Mouse (Mus musculus): ENCODE measurements around the gene Orm2.

Gene Orm2

GRCm38 (mm10) chr4:63382676-63383369 lies 20.6 kb downstream of the Orm2 start:
- no peak for DNase-seq

- no peak for DNase-seq
Measured at GRCm38 (mm10) chr4:63383474-63383873, 21.2 kb downstream of the Orm2 start.

GRCm38 (mm10) chr4:63384262-63384661 lies 22.0 kb downstream of the Orm2 start:
- no peak for DNase-seq

- DNase-seq, result no peak
Measured at GRCm38 (mm10) chr4:63385253-63385652, 23.0 kb downstream of the Orm2 start.

GRCm38 (mm10) chr4:63385784-63386183 lies 23.5 kb downstream of the Orm2 start:
- DNase-seq, result no peak

GRCm38 (mm10) chr4:63388029-63388428 lies 25.8 kb downstream of the Orm2 start:
- no peak for DNase-seq

- no peak for DNase-seq
Measured at GRCm38 (mm10) chr4:63389121-63389886, 27.1 kb downstream of the Orm2 start.

GRCm38 (mm10) chr4:63389887-63390528 lies 27.8 kb downstream of the Orm2 start:
- DNase-seq, result no peak

- DNase-seq, result no peak
Measured at GRCm38 (mm10) chr4:63391322-63391721, 29.1 kb downstream of the Orm2 start.

GRCm38 (mm10) chr4:63397981-63398537 lies 35.8 kb downstream of the Orm2 start:
- no peak for DNase-seq

GRCm38 (mm10) chr4:63398854-63399609 lies 36.8 kb downstream of the Orm2 start:
- no peak for DNase-seq

- DNase-seq, result no peak
Measured at GRCm38 (mm10) chr4:63399691-63400270, 37.5 kb downstream of the Orm2 start.

GRCm38 (mm10) chr4:63400541-63401306 lies 38.5 kb downstream of the Orm2 start:
- DNase-seq, result no peak

GRCm38 (mm10) chr4:63401620-63402019 lies 39.4 kb downstream of the Orm2 start:
- DNase-seq, result no peak

GRCm38 (mm10) chr4:63402056-63402455 lies 39.8 kb downstream of the Orm2 start:
- DNase-seq, result no peak

GRCm38 (mm10) chr4:63402558-63402957 lies 40.3 kb downstream of the Orm2 start:
- no peak for DNase-seq

GRCm38 (mm10) chr4:63403040-63403959 lies 41.1 kb downstream of the Orm2 start, which contains the start of gene Akna:
TSS of gene Akna (minus strand) at chr4:63403354.
- DNase-seq, result no peak

GRCm38 (mm10) chr4:63404205-63404604 lies 42.0 kb downstream of the Orm2 start:
- DNase-seq, result no peak

GRCm38 (mm10) chr4:63405051-63405450 lies 42.8 kb downstream of the Orm2 start:
- no peak for DNase-seq

- no peak for DNase-seq
Measured at GRCm38 (mm10) chr4:63405683-63406082, 43.4 kb downstream of the Orm2 start.

Measured in cerebellum, adult 11-12 months (tissue).